Mouse (Mus musculus): ENCODE data around the gene Lsp1. TPM values are rescaled to one million over a fixed set of nuclear protein-coding genes. Genes with fewer than 3 reads are reported as not detected.
A peak's percentile ranks its signal among the peaks of the same experiment; 100 is the strongest.

The Lsp1 gene
- polyA plus RNA-seq, 1 experiment from 2014 or later, result 211 TPM

- no peaks in the 10 kb centered on the region for H3K27me3 ChIP-seq (replicated peaks)
- no peak overlapping the region for H3K4me3 ChIP-seq (replicated peaks)
- peaks cover 55% of the 10 kb centered on the region for H3K4me1 ChIP-seq
- WGBS, result 59% methylated on average over 4 of the region's 4 CpGs
- peak overlapping the region; percentile 96 for H3K27ac ChIP-seq
- H3K9ac ChIP-seq, result no peak overlapping the region
- H3K4me2 ChIP-seq, result peak overlapping the region; percentile 86; the same call in 1 of the 2 replicates
- H3K36me3 ChIP-seq, result no peaks in the 10 kb centered on the region
- H3K9me3 ChIP-seq, result no peaks in the 10 kb centered on the region
- no peak for ATAC-seq (ENCODE audit: insufficient read depth, low FRiP score, low read depth)
Observed at GRCm38 (mm10) chr7:142531973-142532521, 71.4 kb downstream of the Lsp1 start.

DNA sequence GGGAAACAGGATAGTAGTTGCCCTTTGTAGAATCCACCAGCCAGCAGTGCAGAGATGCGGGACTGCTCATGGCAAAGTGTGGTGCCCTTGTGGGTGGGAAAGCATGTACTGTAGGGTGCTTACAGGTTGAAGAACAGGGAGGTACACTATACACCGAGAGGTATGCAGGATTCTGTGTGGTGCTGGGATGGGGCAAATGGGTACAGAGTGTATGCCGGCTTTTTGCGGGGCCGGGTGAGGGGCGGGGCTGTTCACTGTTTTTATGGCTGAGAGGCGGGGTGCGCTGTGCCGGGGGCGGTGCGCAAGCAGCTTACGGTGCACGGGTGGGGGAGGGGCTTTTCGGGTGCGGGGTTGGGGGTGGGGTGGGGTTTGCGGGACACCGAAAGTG, 72.1 kb downstream of the Lsp1 start, which contains the start of gene Mrpl23:
TSS of gene Mrpl23 (plus strand) at position 16 of the 388 bp plus-strand sequence.
- no peaks in the 10 kb centered on the region for H3K36me3 ChIP-seq
- ATAC-seq (ENCODE audit: insufficient read depth, low FRiP score, low read depth), result peak; percentile 29
- peak within 1 kb of the TSS; percentile 65 for H3K4me3 ChIP-seq (replicated peaks)
- H3K27me3 ChIP-seq (replicated peaks), result no peaks in the 10 kb centered on the region
- peak within 1 kb of the TSS; percentile 86 for H3K4me2 ChIP-seq
- 5% methylated on average over 17 of the region's 17 CpGs for WGBS
- no peaks in the 10 kb centered on the region for H3K9me3 ChIP-seq
- peak within 1 kb of the TSS; percentile 96 for H3K27ac ChIP-seq
- peak within 1 kb of the TSS; percentile 76 for H3K9ac ChIP-seq
- H3K4me1 ChIP-seq, result peaks cover 50% of the 10 kb centered on the region

DNA sequence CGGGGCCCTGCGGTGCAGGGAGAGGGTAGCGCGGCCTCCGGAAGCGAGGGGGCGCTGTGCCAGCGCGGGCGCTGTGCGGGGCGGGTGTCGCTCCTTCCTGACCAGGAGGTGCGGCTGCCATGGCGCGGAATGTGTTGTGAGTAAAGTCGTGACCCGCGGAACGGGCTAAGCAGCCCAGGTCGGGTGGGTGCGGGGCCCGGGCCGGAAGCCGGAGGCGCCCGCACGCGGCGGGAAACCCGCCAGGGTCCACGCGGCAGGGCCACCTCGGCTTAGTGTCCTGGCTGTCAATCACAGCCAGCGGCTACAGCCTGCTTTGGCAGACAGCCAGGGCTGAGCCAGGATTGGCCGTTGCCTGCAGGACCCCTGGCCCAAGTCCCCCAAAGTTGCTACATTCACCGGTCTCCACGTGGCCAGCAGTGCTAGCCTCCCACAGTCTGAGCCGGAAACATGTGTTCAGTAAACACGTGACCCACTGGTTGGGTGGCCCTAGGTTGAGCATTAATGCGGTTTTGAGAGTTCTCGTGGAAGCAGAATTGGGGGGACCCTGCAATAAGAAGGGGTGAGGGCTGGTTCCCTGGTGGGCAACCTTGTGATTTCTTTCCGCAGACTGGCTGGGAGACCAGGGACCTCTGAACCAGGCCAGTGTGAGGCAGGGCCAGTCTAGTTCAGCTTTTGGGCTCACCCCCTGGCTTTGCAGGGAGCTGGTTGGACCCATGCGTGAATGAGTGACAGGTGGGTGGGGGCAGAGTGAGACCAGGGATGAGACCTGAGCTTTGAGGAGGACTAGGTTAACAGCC, 72.6 kb downstream of the Lsp1 start:
- H3K4me1 ChIP-seq, result peaks cover 52% of the 10 kb centered on the region
- peak overlapping the region; percentile 96 for H3K27ac ChIP-seq
- peak; percentile 67 for ATAC-seq (ENCODE audit: insufficient read depth, low FRiP score, low read depth)
- H3K9me3 ChIP-seq, result no peaks in the 10 kb centered on the region
- H3K4me2 ChIP-seq, result peak overlapping the region; percentile 86
- H3K9ac ChIP-seq, result peak overlapping the region; percentile 76
- H3K36me3 ChIP-seq, result no peaks in the 10 kb centered on the region
- H3K27me3 ChIP-seq (replicated peaks), result no peaks in the 10 kb centered on the region
- H3K4me3 ChIP-seq (replicated peaks), result peak overlapping the region; percentile 65
- 2% methylated on average over 44 of the region's 44 CpGs for WGBS

GRCm38 (mm10) chr7:142535116-142535515, 74.5 kb downstream of the Lsp1 start:
- H3K4me2 ChIP-seq, result no peak overlapping the region
- no peaks in the 10 kb centered on the region for H3K9me3 ChIP-seq
- 45% methylated on average over 4 of the region's 4 CpGs for WGBS
- no peaks in the 10 kb centered on the region for H3K36me3 ChIP-seq
- peak overlapping the region; percentile 96 for H3K27ac ChIP-seq
- ATAC-seq (ENCODE audit: insufficient read depth, low FRiP score, low read depth), result peak; percentile 36
- H3K4me3 ChIP-seq (replicated peaks), result no peak overlapping the region
- peaks cover 61% of the 10 kb centered on the region for H3K4me1 ChIP-seq
- H3K9ac ChIP-seq, result peak overlapping the region; percentile 20; the same call in 1 of the 2 replicates
- H3K27me3 ChIP-seq (replicated peaks), result no peaks in the 10 kb centered on the region

DNA sequence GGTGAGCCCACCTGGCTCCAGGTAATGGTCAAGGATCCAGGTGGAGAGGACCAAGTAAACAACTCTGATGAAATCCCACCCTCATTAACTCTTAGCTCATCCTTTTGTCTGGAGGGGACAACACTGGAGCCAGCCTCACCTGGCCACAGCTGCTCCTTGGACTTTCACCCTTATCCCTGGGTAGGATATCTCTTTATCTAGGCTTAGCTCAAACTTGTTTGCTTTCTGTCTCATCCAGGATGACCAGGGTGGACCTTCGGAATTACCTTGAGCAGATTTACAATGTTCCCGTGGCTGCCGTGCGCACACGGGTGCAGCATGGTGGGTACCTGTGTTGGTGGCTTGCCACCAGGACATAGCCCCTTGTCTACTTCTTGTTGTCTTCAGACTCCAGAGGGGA, 75.2 kb downstream of the Lsp1 start:
- ATAC-seq (ENCODE audit: insufficient read depth, low FRiP score, low read depth), result no peak
- no peaks in the 10 kb centered on the region for H3K9me3 ChIP-seq
- H3K27me3 ChIP-seq (replicated peaks), result no peaks in the 10 kb centered on the region
- H3K4me3 ChIP-seq (replicated peaks), result no peak overlapping the region
- H3K27ac ChIP-seq, result peak overlapping the region; percentile 96
- whole genome bisulfite sequencing, result 90% methylated on average over 5 of the region's 5 CpGs
- no peaks in the 10 kb centered on the region for H3K36me3 ChIP-seq
- no peak overlapping the region for H3K4me2 ChIP-seq
- H3K4me1 ChIP-seq, result peaks cover 63% of the 10 kb centered on the region
- H3K9ac ChIP-seq, result no peak overlapping the region

GRCm38 (mm10) chr7:142537181-142537580, 76.6 kb downstream of the Lsp1 start:
- H3K4me1 ChIP-seq, result peaks cover 57% of the 10 kb centered on the region
- no peak for ATAC-seq (ENCODE audit: insufficient read depth, low FRiP score, low read depth)

DNA sequence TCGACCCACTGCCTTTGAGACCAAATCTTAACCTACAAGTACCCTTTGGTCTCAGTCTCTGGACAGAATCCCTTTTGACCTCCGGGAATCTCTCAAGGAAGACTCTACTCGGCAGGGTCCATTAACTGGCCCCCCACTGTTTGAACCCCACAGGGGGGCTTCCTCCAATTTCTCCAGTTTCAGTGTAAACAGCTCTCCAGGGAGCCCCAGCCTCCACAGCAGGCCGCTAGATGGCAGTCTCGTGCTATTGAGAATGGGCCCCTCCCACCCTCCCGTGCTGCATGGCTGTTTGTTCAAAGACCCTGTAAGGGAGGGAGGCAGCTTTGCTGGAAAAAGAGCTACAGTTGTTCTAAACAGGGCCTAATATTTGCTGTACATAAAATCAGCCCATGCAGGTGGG, 77.3 kb downstream of the Lsp1 start:
- H3K4me3 ChIP-seq (replicated peaks), result no peak overlapping the region
- WGBS, result 10% methylated on average over 6 of the region's 6 CpGs
- no peak overlapping the region for H3K9ac ChIP-seq
- H3K4me1 ChIP-seq, result peaks cover 58% of the 10 kb centered on the region
- peak overlapping the region; percentile 29 for H3K4me2 ChIP-seq
- H3K9me3 ChIP-seq, result no peaks in the 10 kb centered on the region
- H3K27ac ChIP-seq, result peak overlapping the region; percentile 89
- H3K27me3 ChIP-seq (replicated peaks), result no peaks in the 10 kb centered on the region
- peak; percentile 24; the same call in 1 of the 2 replicates for ATAC-seq (ENCODE audit: insufficient read depth, low FRiP score, low read depth)
- H3K36me3 ChIP-seq, result no peaks in the 10 kb centered on the region

More at GRCm38 (mm10) chr7:142537181-142537580, 76.6 kb downstream of the Lsp1 start:
- Histone ChIP-seq H3K27ac (peak overlapping the region; percentile 89), H3K4me3 (replicated peaks) (no peak overlapping the region), H3K4me2 (no peak overlapping the region), H3K27me3 (replicated peaks) (no peaks in the 10 kb centered on the region), H3K9ac (no peak overlapping the region), H3K9me3 (no peaks in the 10 kb centered on the region), H3K36me3 (no peaks in the 10 kb centered on the region)
- WGBS, result 49% methylated on average over 5 of the region's 5 CpGs

DNA sequence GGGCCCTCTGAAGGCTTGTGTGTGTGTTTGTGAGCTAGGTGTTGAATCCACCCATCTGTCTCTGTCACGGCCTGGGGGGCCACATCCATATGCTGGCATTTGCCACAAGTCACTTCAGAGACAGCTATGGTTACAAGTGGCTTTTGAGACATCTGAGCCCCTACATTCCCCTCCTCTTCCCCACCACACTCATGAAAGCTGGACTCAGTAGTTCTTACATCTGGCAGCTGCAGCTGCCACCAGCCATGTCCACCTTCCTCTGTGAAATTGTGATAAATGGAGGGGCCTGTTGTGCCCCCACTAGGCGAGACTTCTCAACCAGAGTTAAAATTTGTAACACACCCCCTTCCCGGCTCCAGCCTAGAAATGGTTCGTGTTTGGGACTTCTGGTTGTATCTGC, 77.7 kb downstream of the Lsp1 start:
- peak overlapping the region; percentile 29 for H3K4me2 ChIP-seq
- H3K27ac ChIP-seq, result peak overlapping the region; percentile 89
- no peaks in the 10 kb centered on the region for H3K36me3 ChIP-seq
- no peak overlapping the region for H3K9ac ChIP-seq
- H3K9me3 ChIP-seq, result no peaks in the 10 kb centered on the region
- no peak overlapping the region for H3K4me3 ChIP-seq (replicated peaks)
- peaks cover 63% of the 10 kb centered on the region for H3K4me1 ChIP-seq
- no peak for ATAC-seq (ENCODE audit: insufficient read depth, low FRiP score, low read depth)
- WGBS, result 16% methylated on average over 4 of the region's 4 CpGs
- no peaks in the 10 kb centered on the region for H3K27me3 ChIP-seq (replicated peaks)

- no peak overlapping the region for H3K4me2 ChIP-seq
- WGBS, result 15% methylated on average over 6 of the region's 6 CpGs
- peak; percentile 34; the same call in 1 of the 2 replicates for ATAC-seq (ENCODE audit: insufficient read depth, low FRiP score, low read depth)
Observed at GRCm38 (mm10) chr7:142538766-142539165, 78.2 kb downstream of the Lsp1 start.

GRCm38 (mm10) chr7:142539828-142540227, 79.2 kb downstream of the Lsp1 start:
- no peak for ATAC-seq (ENCODE audit: insufficient read depth, low FRiP score, low read depth)
- H3K9me3 ChIP-seq, result no peaks in the 10 kb centered on the region
- 45% methylated on average over 8 of the region's 8 CpGs for WGBS
- H3K27ac ChIP-seq, result peak overlapping the region; percentile 89
- peaks cover 50% of the 10 kb centered on the region for H3K4me1 ChIP-seq
- no peak overlapping the region for H3K9ac ChIP-seq
- H3K36me3 ChIP-seq, result no peaks in the 10 kb centered on the region
- H3K4me2 ChIP-seq, result no peak overlapping the region
- H3K4me3 ChIP-seq (replicated peaks), result no peak overlapping the region
- no peaks in the 10 kb centered on the region for H3K27me3 ChIP-seq (replicated peaks)

More at GRCm38 (mm10) chr7:142538766-142539165, 78.2 kb downstream of the Lsp1 start:
- peaks cover 60% of the 10 kb centered on the region for H3K4me1 ChIP-seq
- H3K36me3 ChIP-seq, result no peaks in the 10 kb centered on the region
- H3K27ac ChIP-seq, result peak overlapping the region; percentile 89
- H3K9ac ChIP-seq, result no peak overlapping the region
- no peaks in the 10 kb centered on the region for H3K9me3 ChIP-seq
- H3K27me3 ChIP-seq (replicated peaks), result no peaks in the 10 kb centered on the region
- H3K4me3 ChIP-seq (replicated peaks), result no peak overlapping the region

GRCm38 (mm10) chr7:142542771-142543303, 82.2 kb downstream of the Lsp1 start:
- Histone ChIP-seq H3K4me1 (peaks cover 36% of the 10 kb centered on the region), H3K36me3 (no peaks in the 10 kb centered on the region), H3K9me3 (no peaks in the 10 kb centered on the region), H3K27ac (peak overlapping the region; percentile 76), H3K4me3 (replicated peaks) (no peak overlapping the region), H3K27me3 (replicated peaks) (no peaks in the 10 kb centered on the region), H3K4me2 (no peak overlapping the region), H3K9ac (0 out of 2 replicates have a peak overlapping the region, but pooled peaks have one; percentile 16)
- ATAC-seq (ENCODE audit: insufficient read depth, low FRiP score, low read depth), result peak; percentile 28; the same call in 1 of the 2 replicates
- 12% methylated on average over 11 of the region's 11 CpGs for WGBS
